Mouse (Mus musculus): ENCODE data around the gene Dhrs7b. TPM values are rescaled to one million over a fixed set of nuclear protein-coding genes. Genes with fewer than 3 reads are reported as not detected.
"Not testable (repeated sequence)": the region's sequence is repeated elsewhere in the genome, so short reads cannot be mapped to it uniquely, and the experiment has no call there.

The Dhrs7b gene
- polyA plus RNA-seq, 1 experiment from 2014 or later = 26.7 TPM

GRCm38 (mm10) chr11:60873101-60873500 lies 42.7 kb downstream of the Dhrs7b start:
- Histone ChIP-seq H3K4me2 (ENCODE audit: low read depth, low read length, severe bottlenecking) (no peak overlapping the region), H3K9ac (ENCODE audit: low read length) (no peak overlapping the region), H3K36me3 (ENCODE audit: control insufficient read depth, insufficient read depth, low read length) (no peaks in the 10 kb centered on the region), H3K4me1 (replicated peaks; ENCODE audit: control insufficient read depth, insufficient read depth, low read length) (peaks cover 4% of the 10 kb centered on the region; the same call in 1 of the 2 replicates), H3K27ac (ENCODE audit: low read depth, low read length) (no peak overlapping the region), H3K9me3 (ENCODE audit: control insufficient read depth, low read length) (no peaks in the 10 kb centered on the region), H3K27me3 (ENCODE audit: control insufficient read depth, insufficient read depth, low read length) (no peaks in the 10 kb centered on the region), H3K4me3 (ENCODE audit: low read depth, low read length) (no peak overlapping the region)
- 92% methylated on average over 6 of the region's 6 CpGs for WGBS
- no peak for DNase-seq (ENCODE audit: low spot score)
- ATAC-seq (replicated peaks; ENCODE audit: low FRiP score) = no peak

GRCm38 (mm10) chr11:60878056-60878612 lies 47.7 kb downstream of the Dhrs7b start:
- Histone ChIP-seq H3K9me3 (ENCODE audit: control insufficient read depth, low read length) (no peaks in the 10 kb centered on the region), H3K4me2 (ENCODE audit: low read depth, low read length, severe bottlenecking) (peak overlapping the region; percentile 65), H3K27me3 (ENCODE audit: control insufficient read depth, insufficient read depth, low read length) (no peaks in the 10 kb centered on the region), H3K9ac (ENCODE audit: low read length) (peak overlapping the region; percentile 92), H3K27ac (ENCODE audit: low read depth, low read length) (peak overlapping the region; percentile 71), H3K4me1 (replicated peaks; ENCODE audit: control insufficient read depth, insufficient read depth, low read length) (peaks cover 10% of the 10 kb centered on the region; the same call in 1 of the 2 replicates), H3K36me3 (ENCODE audit: control insufficient read depth, insufficient read depth, low read length) (no peaks in the 10 kb centered on the region), H3K4me3 (ENCODE audit: low read depth, low read length) (peak overlapping the region; percentile 99)
- ATAC-seq (replicated peaks; ENCODE audit: low FRiP score) = peak; percentile 71
- DNase-seq (ENCODE audit: low spot score) = no peak
- WGBS = under 1% methylated on average over 49 of the region's 52 CpGs

- WGBS = under 1% methylated on average over 61 of the region's 62 CpGs
- Histone ChIP-seq H3K27me3 (ENCODE audit: control insufficient read depth, insufficient read depth, low read length) (no peaks in the 10 kb centered on the region), H3K9ac (ENCODE audit: low read length) (peak within 1 kb of the TSS; percentile 92)
Observed at GRCm38 (mm10) chr11:60878675-60879294, 48.4 kb downstream of the Dhrs7b start, which contains the start of gene Tmem11. Gene Tmem11 (minus strand): TSS chr11:60879272.

GRCm38 (mm10) chr11:60879423-60879822 lies 49.0 kb downstream of the Dhrs7b start:
- no peak for ATAC-seq (replicated peaks; ENCODE audit: low FRiP score)

More at GRCm38 (mm10) chr11:60878675-60879294, 48.4 kb downstream of the Dhrs7b start, which contains the start of gene Tmem11:
- peak within 1 kb of the TSS; percentile 93 for H3K27ac ChIP-seq (ENCODE audit: low read depth, low read length)
- H3K4me3 ChIP-seq (ENCODE audit: low read depth, low read length) = peak within 1 kb of the TSS; percentile 99
- H3K4me2 ChIP-seq (ENCODE audit: low read depth, low read length, severe bottlenecking) = peak within 1 kb of the TSS; percentile 84
- peak; percentile 99 for ATAC-seq (replicated peaks; ENCODE audit: low FRiP score)
- peaks cover 10% of the 10 kb centered on the region; the same call in 1 of the 2 replicates for H3K4me1 ChIP-seq (replicated peaks; ENCODE audit: control insufficient read depth, insufficient read depth, low read length)
- no peaks in the 10 kb centered on the region for H3K36me3 ChIP-seq (ENCODE audit: control insufficient read depth, insufficient read depth, low read length)
- peak; percentile 96 for DNase-seq (ENCODE audit: low spot score)
- no peaks in the 10 kb centered on the region for H3K9me3 ChIP-seq (ENCODE audit: control insufficient read depth, low read length)

GRCm38 (mm10) chr11:60880559-60880958 lies 50.1 kb downstream of the Dhrs7b start:
- no peak overlapping the region for H3K4me2 ChIP-seq (ENCODE audit: low read depth, low read length, severe bottlenecking)
- no peaks in the 10 kb centered on the region for H3K27me3 ChIP-seq (ENCODE audit: control insufficient read depth, insufficient read depth, low read length)
- H3K9me3 ChIP-seq (ENCODE audit: control insufficient read depth, low read length) = no peaks in the 10 kb centered on the region
- H3K9ac ChIP-seq (ENCODE audit: low read length) = no peak overlapping the region
- no peak for DNase-seq (ENCODE audit: low spot score)
- ATAC-seq (replicated peaks; ENCODE audit: low FRiP score) = no peak
- H3K4me1 ChIP-seq (replicated peaks; ENCODE audit: control insufficient read depth, insufficient read depth, low read length) = peaks cover 10% of the 10 kb centered on the region; the same call in 1 of the 2 replicates
- no peak overlapping the region for H3K27ac ChIP-seq (ENCODE audit: low read depth, low read length)
- H3K36me3 ChIP-seq (ENCODE audit: control insufficient read depth, insufficient read depth, low read length) = no peaks in the 10 kb centered on the region
- 93% methylated on average over 4 of the region's 4 CpGs for WGBS
- H3K4me3 ChIP-seq (ENCODE audit: low read depth, low read length) = no peak overlapping the region

More at GRCm38 (mm10) chr11:60879423-60879822, 49.0 kb downstream of the Dhrs7b start:
- peak overlapping the region; percentile 99 for H3K4me3 ChIP-seq (ENCODE audit: low read depth, low read length)
- H3K36me3 ChIP-seq (ENCODE audit: control insufficient read depth, insufficient read depth, low read length) = no peaks in the 10 kb centered on the region
- H3K9me3 ChIP-seq (ENCODE audit: control insufficient read depth, low read length) = no peaks in the 10 kb centered on the region
- H3K4me1 ChIP-seq (replicated peaks; ENCODE audit: control insufficient read depth, insufficient read depth, low read length) = peaks cover 10% of the 10 kb centered on the region; the same call in 1 of the 2 replicates
- WGBS = 1% methylated on average over 11 of the region's 11 CpGs
- peak overlapping the region; percentile 93 for H3K27ac ChIP-seq (ENCODE audit: low read depth, low read length)
- H3K4me2 ChIP-seq (ENCODE audit: low read depth, low read length, severe bottlenecking) = peak overlapping the region; percentile 84
- peak overlapping the region; percentile 92 for H3K9ac ChIP-seq (ENCODE audit: low read length)
- peak; percentile 75 for DNase-seq (ENCODE audit: low spot score)
- no peaks in the 10 kb centered on the region for H3K27me3 ChIP-seq (ENCODE audit: control insufficient read depth, insufficient read depth, low read length)

GRCm38 (mm10) chr11:60882386-60882785 lies 52.0 kb downstream of the Dhrs7b start:
- WGBS = 83% methylated on average over 3 of the region's 3 CpGs
- H3K36me3 ChIP-seq (ENCODE audit: control insufficient read depth, insufficient read depth, low read length) = no peaks in the 10 kb centered on the region
- no peak overlapping the region for H3K4me3 ChIP-seq (ENCODE audit: low read depth, low read length)
- no peaks in the 10 kb centered on the region for H3K9me3 ChIP-seq (ENCODE audit: control insufficient read depth, low read length)
- DNase-seq (ENCODE audit: low spot score) (no peak), ATAC-seq (replicated peaks; ENCODE audit: low FRiP score) (no peak)
- no peaks in the 10 kb centered on the region for H3K27me3 ChIP-seq (ENCODE audit: control insufficient read depth, insufficient read depth, low read length)
- no peak overlapping the region for H3K9ac ChIP-seq (ENCODE audit: low read length)
- no peak overlapping the region for H3K27ac ChIP-seq (ENCODE audit: low read depth, low read length)
- no peak overlapping the region for H3K4me2 ChIP-seq (ENCODE audit: low read depth, low read length, severe bottlenecking)
- 0 out of 2 replicates have a peak, but pooled peaks cover 6% of the 10 kb centered on the region for H3K4me1 ChIP-seq (replicated peaks; ENCODE audit: control insufficient read depth, insufficient read depth, low read length)

GRCm38 (mm10) chr11:60886986-60887385 lies 56.6 kb downstream of the Dhrs7b start:
- not testable (repeated sequence) for ATAC-seq (replicated peaks; ENCODE audit: low FRiP score); H3K36me3 ChIP-seq (ENCODE audit: control insufficient read depth, insufficient read depth, low read length); DNase-seq (ENCODE audit: low spot score); H3K9me3 ChIP-seq (ENCODE audit: control insufficient read depth, low read length); H3K4me3 ChIP-seq (ENCODE audit: low read depth, low read length); H3K27me3 ChIP-seq (ENCODE audit: control insufficient read depth, insufficient read depth, low read length); H3K4me1 ChIP-seq (replicated peaks; ENCODE audit: control insufficient read depth, insufficient read depth, low read length); H3K4me2 ChIP-seq (ENCODE audit: low read depth, low read length, severe bottlenecking); H3K27ac ChIP-seq (ENCODE audit: low read depth, low read length); H3K9ac ChIP-seq (ENCODE audit: low read length)
- 89% methylated on average over 2 of the region's 3 CpGs for WGBS

- H3K36me3 ChIP-seq (ENCODE audit: control insufficient read depth, insufficient read depth, low read length) = no peaks in the 10 kb centered on the region
- ATAC-seq (replicated peaks; ENCODE audit: low FRiP score) (no peak), DNase-seq (ENCODE audit: low spot score) (no peak)
- no peak overlapping the region for H3K27ac ChIP-seq (ENCODE audit: low read depth, low read length)
- H3K9me3 ChIP-seq (ENCODE audit: control insufficient read depth, low read length) = no peaks in the 10 kb centered on the region
- no peak overlapping the region for H3K9ac ChIP-seq (ENCODE audit: low read length)
- no peak overlapping the region for H3K4me3 ChIP-seq (ENCODE audit: low read depth, low read length)
- no peaks in the 10 kb centered on the region for H3K4me1 ChIP-seq (replicated peaks; ENCODE audit: control insufficient read depth, insufficient read depth, low read length)
- no peaks in the 10 kb centered on the region for H3K27me3 ChIP-seq (ENCODE audit: control insufficient read depth, insufficient read depth, low read length)
- WGBS = 63% methylated on average over 2 of the region's 2 CpGs
- H3K4me2 ChIP-seq (ENCODE audit: low read depth, low read length, severe bottlenecking) = no peak overlapping the region
Observed at GRCm38 (mm10) chr11:60889861-60890260, 59.4 kb downstream of the Dhrs7b start.

Measured in forebrain, embryonic 11.5 days (tissue).